Mouse (Mus musculus) sigmoid colon, adult 10 weeks (tissue): ENCODE results near the gene Uba5. TPM values are rescaled to one million over a fixed set of nuclear protein-coding genes. Genes with fewer than 3 reads are reported as not detected.

Experiments used
- polyA plus RNA-seq: library from polyadenylated mRNA; stranded (reverse); fragments of 350-450 nt; fragmentation: Illumina TruSeq; extraction: RNeasy Lipid Tissue Mini Kit (QIAGEN cat#74804); gene quantifications from one replicate; pipeline ENCODE4 v1.2.3, GENCODE M21; 2014; ENCODE audit warnings: low read depth, low replicate concordance

The Uba5 gene
- 57.4 TPM for polyA plus RNA-seq

DNA sequence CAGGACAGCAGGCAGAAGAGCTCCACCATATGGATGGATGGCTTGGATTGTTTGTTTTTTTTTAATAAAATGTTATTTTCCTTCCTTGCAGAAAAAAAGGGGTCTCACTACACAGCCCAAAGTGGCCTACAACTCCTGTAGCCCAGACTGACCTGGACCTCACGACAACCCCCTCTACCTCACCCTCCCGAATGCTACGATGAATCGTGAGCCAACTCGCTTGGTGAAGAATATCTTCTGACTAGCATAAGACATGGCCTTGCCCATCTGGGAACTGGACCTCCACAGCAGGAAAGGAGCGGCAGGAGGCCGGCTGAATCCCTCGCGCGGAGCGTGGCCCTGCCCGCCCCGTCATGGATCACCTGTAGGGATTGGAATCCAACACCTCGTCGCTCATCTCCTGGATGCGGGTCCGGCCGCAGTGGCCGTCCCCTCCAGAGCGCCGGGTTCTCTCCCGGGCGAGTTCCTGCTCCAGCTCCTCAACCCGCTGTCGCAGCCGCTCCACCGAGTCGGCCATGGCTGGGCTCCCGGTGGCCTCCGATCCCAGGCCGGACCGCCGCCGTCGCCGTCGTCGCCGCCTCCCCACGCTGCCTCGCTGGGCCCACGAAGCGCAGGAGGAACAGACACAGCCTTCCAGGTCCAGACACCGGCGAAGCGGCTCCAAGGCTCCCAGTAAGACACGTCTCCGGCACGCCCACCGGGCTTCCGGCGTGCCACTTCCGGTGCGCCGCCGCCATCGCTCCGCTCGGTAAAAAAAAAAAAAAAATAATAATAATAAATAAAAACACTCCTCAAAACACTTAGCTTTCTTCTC lies at the start of gene Uba5:
Gene Uba5, minus strand, starts transcription at position 705 of the 814 bp plus-strand sequence.

DNA sequence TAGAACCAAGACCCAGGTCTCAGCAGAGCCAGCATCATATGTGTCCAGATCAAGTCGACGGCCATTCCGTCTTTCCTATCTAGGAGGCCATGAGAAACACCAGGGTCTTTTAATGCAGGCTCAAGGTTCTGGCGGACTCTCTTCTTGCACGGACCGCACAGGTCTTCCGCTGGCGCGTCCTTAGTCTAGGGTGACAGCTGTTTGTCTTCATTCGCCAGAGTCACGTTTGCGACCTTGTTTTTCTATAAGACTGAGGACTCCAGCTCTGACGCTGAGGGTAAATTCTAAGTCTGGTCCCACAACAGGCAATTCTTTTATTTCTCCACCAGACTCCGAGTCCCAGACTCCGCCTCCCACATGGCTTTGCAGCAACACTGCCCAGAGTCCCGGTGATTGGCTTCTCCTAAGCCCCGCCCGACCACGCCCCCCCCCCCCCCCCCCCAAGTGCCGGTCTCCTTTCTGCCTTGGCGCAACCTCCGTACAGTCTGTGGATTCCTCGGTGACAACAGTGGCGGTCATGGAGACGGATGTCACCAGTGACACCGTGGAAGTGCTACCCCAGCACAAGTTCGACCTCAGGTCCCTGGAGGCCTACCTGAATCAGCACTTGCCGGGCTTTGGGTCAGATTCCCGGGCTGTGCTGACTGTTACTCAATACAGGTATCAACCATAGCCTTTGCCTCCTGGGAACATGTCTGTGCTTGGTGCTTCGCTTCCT lies 469 bp upstream of the Uba5 start, which contains the start of gene Acad11:
Gene Acad11, plus strand, starts transcription at position 134 of the 718 bp plus-strand sequence.

DNA sequence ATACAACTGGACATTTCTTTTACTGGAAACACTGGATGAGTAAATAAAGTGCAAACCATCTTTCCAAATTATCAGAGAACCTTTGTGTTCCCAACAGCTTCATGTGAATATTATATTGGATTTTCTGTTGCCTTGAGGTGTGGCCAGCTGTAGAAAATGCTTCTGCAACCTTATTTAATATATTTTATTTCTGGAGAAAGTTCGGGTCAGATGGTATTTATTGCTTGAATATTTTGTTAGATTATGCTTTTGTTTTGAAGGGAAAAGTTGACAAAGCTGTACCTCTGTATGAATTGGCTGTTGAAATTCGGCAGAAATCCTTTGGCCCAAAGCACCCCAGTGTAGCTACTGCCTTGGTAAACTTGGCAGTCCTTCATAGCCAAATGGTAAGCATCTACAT lies 22.6 kb downstream of the Uba5 start, which contains the start of gene Gm28305:
Gene Gm28305, plus strand, starts transcription at position 301 of the 400 bp plus-strand sequence.

GRCm38 (mm10) chr9:104001921-104002859 lies 60.7 kb downstream of the Uba5 start, which contains the start of gene Nphp3:
Gene Nphp3, plus strand, starts transcription at chr9:104002544.

Other genes with a start within 250 kb of the Uba5 start
- gene Nphp3, start 60.6 kb downstream of the Uba5 start, polyA plus RNA-seq, result 5.9 TPM
- not detected for gene Gm28305, start 22.5 kb downstream of the Uba5 start, polyA plus RNA-seq
- 153 TPM for gene Acad11, start 243 bp upstream of the Uba5 start, polyA plus RNA-seq
- gene Ackr4, start 63.8 kb upstream of the Uba5 start, polyA plus RNA-seq, result 17.0 TPM
- gene Dnajc13, start 199.8 kb upstream of the Uba5 start, polyA plus RNA-seq, result 86.6 TPM